Mouse (Mus musculus): Measurements from ENCODE around the gene Cpz. TPM values are rescaled to one million over a fixed set of nuclear protein-coding genes. Genes with fewer than 3 reads are reported as not detected.

Gene Cpz
- polyA plus RNA-seq, 1 experiment from 2014 or later, result 13.6 TPM

DNA sequence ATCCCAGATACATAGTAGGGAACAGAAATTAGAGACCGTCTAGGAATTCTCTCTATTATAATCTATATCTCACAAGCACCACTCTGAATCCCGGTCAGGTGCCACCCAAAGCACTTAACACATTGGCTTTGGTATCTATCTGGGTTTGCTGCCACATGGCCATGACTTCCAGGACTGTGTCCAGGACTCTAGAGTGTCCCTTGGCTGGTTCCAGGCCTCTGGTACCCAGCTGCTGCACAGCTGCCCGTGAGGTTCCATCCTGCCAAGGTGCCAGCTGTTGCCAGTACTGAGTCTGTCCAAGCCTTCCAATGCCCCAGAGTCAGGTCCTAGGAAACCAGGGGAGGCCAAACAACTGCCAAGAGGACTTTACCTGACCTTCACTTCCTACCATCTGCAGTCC is 12.5 kb upstream of the Cpz start:
- H3K9ac ChIP-seq (ENCODE audit: low read depth, low read length), result no peak overlapping the region
- H3K4me2 ChIP-seq (ENCODE audit: low read depth, low read length), result no peak overlapping the region
- H3K27me3 ChIP-seq (replicated peaks; ENCODE audit: control insufficient read depth, insufficient read depth, low read length), result no peaks in the 10 kb centered on the region
- no peak for ATAC-seq
- WGBS, result 82% methylated on average over 3 of the region's 3 CpGs
- peaks cover 6% of the 10 kb centered on the region; the same call in 1 of the 2 replicates for H3K4me1 ChIP-seq (ENCODE audit: control insufficient read depth, insufficient read depth, low read length)
- H3K4me3 ChIP-seq (ENCODE audit: low read length), result no peak overlapping the region
- H3K9me3 ChIP-seq (ENCODE audit: control insufficient read depth, low read length), result no peaks in the 10 kb centered on the region
- no peaks in the 10 kb centered on the region for H3K36me3 ChIP-seq (ENCODE audit: control insufficient read depth, insufficient read depth, low read length)
- no peak overlapping the region for H3K27ac ChIP-seq (ENCODE audit: low read length)

DNA sequence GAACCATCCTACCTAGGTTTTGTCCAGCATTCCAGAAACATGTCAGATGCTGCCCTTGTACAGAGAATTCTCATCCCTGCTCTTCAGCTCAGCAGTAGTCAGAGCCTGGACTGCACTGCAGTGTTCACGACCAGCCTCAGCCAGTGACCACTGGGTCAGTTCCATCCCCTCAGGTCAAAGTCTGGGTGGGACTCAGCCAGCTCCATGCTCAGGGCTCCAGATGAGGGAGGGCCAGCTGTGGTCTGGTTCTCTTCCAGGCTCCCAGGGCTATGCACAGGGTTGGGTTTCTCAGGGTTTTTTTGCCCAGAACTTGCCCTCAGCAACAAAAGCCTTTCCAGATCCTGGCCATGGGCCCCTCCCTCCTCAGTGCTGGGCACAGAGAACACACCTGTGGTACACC is 12.0 kb upstream of the Cpz start:
- H3K27ac ChIP-seq (ENCODE audit: low read length), result no peak overlapping the region
- no peaks in the 10 kb centered on the region for H3K27me3 ChIP-seq (replicated peaks; ENCODE audit: control insufficient read depth, insufficient read depth, low read length)
- H3K9ac ChIP-seq (ENCODE audit: low read depth, low read length), result no peak overlapping the region
- H3K36me3 ChIP-seq (ENCODE audit: control insufficient read depth, insufficient read depth, low read length), result no peaks in the 10 kb centered on the region
- H3K4me1 ChIP-seq (ENCODE audit: control insufficient read depth, insufficient read depth, low read length), result peaks cover 6% of the 10 kb centered on the region; the same call in 1 of the 2 replicates
- no peak overlapping the region for H3K4me3 ChIP-seq (ENCODE audit: low read length)
- no peak overlapping the region for H3K4me2 ChIP-seq (ENCODE audit: low read depth, low read length)
- ATAC-seq, result no peak
- WGBS, result 65% methylated on average over 1 of the region's 1 CpGs
- no peaks in the 10 kb centered on the region for H3K9me3 ChIP-seq (ENCODE audit: control insufficient read depth, low read length)

DNA sequence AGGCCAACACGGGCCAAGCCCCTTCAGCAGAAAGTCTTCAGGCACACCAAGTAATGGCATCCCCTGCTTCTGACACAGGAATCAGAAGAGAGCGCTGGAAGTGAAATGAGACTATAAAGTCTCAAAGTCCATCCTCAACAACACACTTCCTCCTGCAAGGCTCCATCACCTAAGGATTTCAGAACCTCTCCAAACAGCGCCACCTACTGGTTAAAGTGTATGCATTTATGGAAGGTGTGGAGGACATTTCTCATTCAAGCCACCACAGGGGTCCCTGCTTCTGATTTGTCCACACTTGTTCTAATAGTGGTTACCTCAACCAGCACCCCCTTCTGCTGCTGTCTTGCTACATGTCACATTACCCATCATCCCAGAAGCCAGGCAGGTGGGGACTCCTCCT is 10.8 kb upstream of the Cpz start:
- no peak for ATAC-seq
- no peak overlapping the region for H3K4me3 ChIP-seq (ENCODE audit: low read length)
- H3K36me3 ChIP-seq (ENCODE audit: control insufficient read depth, insufficient read depth, low read length), result no peaks in the 10 kb centered on the region
- H3K9me3 ChIP-seq (ENCODE audit: control insufficient read depth, low read length), result no peaks in the 10 kb centered on the region
- no peak overlapping the region for H3K27ac ChIP-seq (ENCODE audit: low read length)
- H3K9ac ChIP-seq (ENCODE audit: low read depth, low read length), result no peak overlapping the region
- 65% methylated on average over 3 of the region's 3 CpGs for WGBS
- H3K4me2 ChIP-seq (ENCODE audit: low read depth, low read length), result no peak overlapping the region
- peaks cover 5% of the 10 kb centered on the region; the same call in 1 of the 2 replicates for H3K4me1 ChIP-seq (ENCODE audit: control insufficient read depth, insufficient read depth, low read length)
- no peaks in the 10 kb centered on the region for H3K27me3 ChIP-seq (replicated peaks; ENCODE audit: control insufficient read depth, insufficient read depth, low read length)

DNA sequence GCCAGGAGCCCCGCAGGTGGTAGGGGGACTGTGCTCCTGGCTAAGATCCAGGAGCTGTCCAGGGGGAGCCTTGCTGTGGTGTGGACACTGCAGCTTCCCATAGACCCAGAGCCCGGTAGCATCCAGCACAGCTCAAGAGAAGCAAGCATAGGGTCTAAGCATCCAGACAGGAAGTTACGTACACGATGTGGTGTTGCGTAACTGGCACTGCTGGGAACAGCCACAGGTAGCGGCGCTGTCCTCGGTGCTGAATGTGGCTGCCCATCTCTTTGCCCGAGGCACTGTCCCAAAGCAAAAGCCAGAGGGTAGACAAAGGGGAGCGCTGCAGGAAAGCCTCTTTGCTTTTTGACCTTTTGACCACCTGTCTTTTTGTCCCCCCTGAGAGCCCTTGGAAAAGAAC is 6.1 kb upstream of the Cpz start:
- Histone ChIP-seq H3K9ac (ENCODE audit: low read depth, low read length) (no peak overlapping the region), H3K4me3 (ENCODE audit: low read length) (no peak overlapping the region), H3K27me3 (replicated peaks; ENCODE audit: control insufficient read depth, insufficient read depth, low read length) (no peaks in the 10 kb centered on the region), H3K27ac (ENCODE audit: low read length) (no peak overlapping the region), H3K9me3 (ENCODE audit: control insufficient read depth, low read length) (no peaks in the 10 kb centered on the region), H3K4me1 (ENCODE audit: control insufficient read depth, insufficient read depth, low read length) (no peaks in the 10 kb centered on the region), H3K4me2 (ENCODE audit: low read depth, low read length) (no peak overlapping the region), H3K36me3 (ENCODE audit: control insufficient read depth, insufficient read depth, low read length) (no peaks in the 10 kb centered on the region)
- whole genome bisulfite sequencing, result 13% methylated on average over 10 of the region's 10 CpGs
- ATAC-seq, result no peak

DNA sequence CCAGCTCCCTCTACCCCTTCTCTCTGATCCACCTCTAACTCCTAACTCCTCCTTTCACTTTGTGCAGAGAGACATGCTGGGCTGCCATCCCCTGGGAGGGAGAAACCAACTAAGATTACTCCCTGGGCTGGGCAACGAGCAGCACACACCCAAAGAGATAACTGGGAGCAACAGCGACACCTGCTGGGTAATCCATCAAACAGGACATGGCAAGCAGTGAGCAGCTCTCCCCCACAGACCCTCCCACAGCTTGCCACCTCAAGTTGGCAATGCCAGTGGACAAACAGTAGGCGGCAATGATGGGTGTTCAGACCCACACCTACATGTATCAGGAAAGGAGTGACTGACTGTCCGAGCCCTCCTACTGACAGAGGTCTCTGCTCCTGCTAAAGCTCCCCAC is 4.9 kb upstream of the Cpz start:
- ATAC-seq, result no peak; the same call in 1 of the 2 replicates
- Histone ChIP-seq H3K4me3 (ENCODE audit: low read length) (no peak overlapping the region), H3K36me3 (ENCODE audit: control insufficient read depth, insufficient read depth, low read length) (no peaks in the 10 kb centered on the region), H3K4me1 (ENCODE audit: control insufficient read depth, insufficient read depth, low read length) (no peaks in the 10 kb centered on the region), H3K27ac (ENCODE audit: low read length) (no peak overlapping the region), H3K27me3 (replicated peaks; ENCODE audit: control insufficient read depth, insufficient read depth, low read length) (0 out of 2 replicates have a peak, but pooled peaks cover 8% of the 10 kb centered on the region), H3K9ac (ENCODE audit: low read depth, low read length) (no peak overlapping the region), H3K4me2 (ENCODE audit: low read depth, low read length) (no peak overlapping the region), H3K9me3 (ENCODE audit: control insufficient read depth, low read length) (no peaks in the 10 kb centered on the region)
- WGBS, result 13% methylated on average over 4 of the region's 4 CpGs

DNA sequence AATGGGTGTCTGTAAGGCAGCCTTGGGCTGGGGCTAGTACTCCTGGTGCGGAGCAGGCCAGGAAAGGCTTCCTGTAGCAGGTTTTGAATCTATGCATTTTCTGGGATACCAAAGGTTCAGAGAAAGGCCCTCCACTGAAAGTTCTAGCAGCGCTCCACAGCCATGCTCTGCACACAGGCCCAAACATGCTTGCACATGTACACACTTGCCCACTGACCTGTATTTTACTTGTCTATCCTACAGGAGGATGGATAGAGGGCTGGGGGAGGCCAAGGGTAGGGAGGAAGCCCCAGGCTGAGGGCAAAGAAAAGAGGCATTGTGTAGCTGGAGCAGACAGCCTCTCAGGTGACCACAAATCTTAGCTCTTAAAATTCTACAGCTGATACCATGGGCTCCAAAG is 1.1 kb downstream of the Cpz start:
- 84% methylated on average over 2 of the region's 2 CpGs for WGBS
- Histone ChIP-seq H3K4me3 (ENCODE audit: low read length) (no peak overlapping the region; the same call in 1 of the 2 replicates), H3K4me1 (ENCODE audit: control insufficient read depth, insufficient read depth, low read length) (no peaks in the 10 kb centered on the region), H3K27me3 (replicated peaks; ENCODE audit: control insufficient read depth, insufficient read depth, low read length) (peaks cover 18% of the 10 kb centered on the region), H3K9me3 (ENCODE audit: control insufficient read depth, low read length) (no peaks in the 10 kb centered on the region), H3K4me2 (ENCODE audit: low read depth, low read length) (peak overlapping the region; percentile 55; the same call in 1 of the 2 replicates), H3K9ac (ENCODE audit: low read depth, low read length) (peak overlapping the region; percentile 63; the same call in 1 of the 2 replicates), H3K27ac (ENCODE audit: low read length) (no peak overlapping the region), H3K36me3 (ENCODE audit: control insufficient read depth, insufficient read depth, low read length) (no peaks in the 10 kb centered on the region)
- ATAC-seq, result no peak

DNA sequence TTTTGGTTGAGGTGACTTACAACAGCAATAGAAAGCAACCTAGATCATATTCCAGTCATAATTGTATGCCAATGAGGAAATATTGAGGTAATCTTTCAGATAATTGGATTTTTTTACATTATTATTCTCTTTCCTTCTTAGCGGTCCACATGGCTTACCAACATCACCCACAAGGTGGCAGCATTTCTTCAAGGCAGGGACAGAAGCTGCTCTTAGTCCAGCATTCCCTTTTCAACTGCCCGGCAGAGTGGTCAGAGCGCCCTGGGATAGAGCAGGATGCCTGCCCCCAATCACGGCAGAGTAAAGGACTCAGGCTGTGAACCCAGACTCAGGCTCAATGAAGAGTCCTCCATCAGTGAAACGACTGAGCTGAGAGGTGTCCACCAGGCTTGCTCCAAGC is 1.8 kb downstream of the Cpz start:
- Histone ChIP-seq H3K27me3 (replicated peaks; ENCODE audit: control insufficient read depth, insufficient read depth, low read length) (peaks cover 18% of the 10 kb centered on the region), H3K9me3 (ENCODE audit: control insufficient read depth, low read length) (no peaks in the 10 kb centered on the region), H3K36me3 (ENCODE audit: control insufficient read depth, insufficient read depth, low read length) (no peaks in the 10 kb centered on the region), H3K4me2 (ENCODE audit: low read depth, low read length) (no peak overlapping the region), H3K4me1 (ENCODE audit: control insufficient read depth, insufficient read depth, low read length) (no peaks in the 10 kb centered on the region), H3K27ac (ENCODE audit: low read length) (no peak overlapping the region), H3K9ac (ENCODE audit: low read depth, low read length) (no peak overlapping the region), H3K4me3 (ENCODE audit: low read length) (no peak overlapping the region)
- 3% methylated on average over 5 of the region's 5 CpGs for WGBS
- ATAC-seq, result no peak

DNA sequence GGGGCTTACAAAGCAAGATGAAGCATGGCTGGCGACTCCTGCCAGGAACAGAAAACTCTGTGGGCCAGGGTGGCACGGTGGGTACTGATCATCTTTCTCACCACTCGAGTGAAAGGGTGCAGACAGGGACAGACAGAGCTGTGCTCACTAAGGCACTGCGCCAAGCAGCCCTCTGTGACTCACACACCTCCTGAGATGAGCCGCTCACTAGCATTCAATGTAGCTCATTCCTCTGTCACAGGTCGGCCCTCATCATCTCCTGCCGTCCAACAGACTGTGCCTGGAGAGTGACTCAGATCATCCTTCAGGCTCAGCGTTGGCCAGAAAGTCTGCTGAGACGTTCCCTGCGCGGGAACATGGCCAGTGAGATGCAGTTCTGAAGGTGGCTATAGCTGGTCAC is 8.7 kb downstream of the Cpz start:
- Histone ChIP-seq H3K4me3 (ENCODE audit: low read length) (no peak overlapping the region), H3K36me3 (ENCODE audit: control insufficient read depth, insufficient read depth, low read length) (no peaks in the 10 kb centered on the region), H3K9me3 (ENCODE audit: control insufficient read depth, low read length) (no peaks in the 10 kb centered on the region), H3K27me3 (replicated peaks; ENCODE audit: control insufficient read depth, insufficient read depth, low read length) (no peaks in the 10 kb centered on the region), H3K4me1 (ENCODE audit: control insufficient read depth, insufficient read depth, low read length) (no peaks in the 10 kb centered on the region), H3K9ac (ENCODE audit: low read depth, low read length) (no peak overlapping the region), H3K4me2 (ENCODE audit: low read depth, low read length) (no peak overlapping the region), H3K27ac (ENCODE audit: low read length) (no peak overlapping the region)
- ATAC-seq, result no peak
- WGBS, result 82% methylated on average over 11 of the region's 11 CpGs

DNA sequence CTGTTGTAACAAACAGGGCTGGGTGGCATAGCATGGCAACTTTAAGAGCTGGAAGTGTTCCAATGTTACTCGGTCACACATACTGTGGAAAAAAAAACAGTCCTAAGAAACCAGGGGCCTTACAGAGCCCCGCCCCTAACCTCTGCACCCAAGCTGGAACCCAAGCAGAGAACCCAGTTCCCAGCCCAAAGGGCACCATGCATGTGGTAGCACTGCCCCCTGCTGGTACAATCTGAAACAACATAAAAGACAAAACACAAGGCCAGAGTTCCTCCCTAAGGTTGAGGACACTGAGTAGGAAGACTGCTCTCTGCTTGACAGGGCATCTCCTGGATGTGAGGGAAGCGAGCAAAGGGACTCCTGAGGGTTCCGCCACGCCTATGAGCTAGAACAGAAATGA is 14.9 kb downstream of the Cpz start:
- Histone ChIP-seq H3K27ac (ENCODE audit: low read length) (no peak overlapping the region), H3K9ac (ENCODE audit: low read depth, low read length) (no peak overlapping the region), H3K4me3 (ENCODE audit: low read length) (no peak overlapping the region), H3K27me3 (replicated peaks; ENCODE audit: control insufficient read depth, insufficient read depth, low read length) (peaks cover 4% of the 10 kb centered on the region; the same call in 1 of the 2 replicates), H3K36me3 (ENCODE audit: control insufficient read depth, insufficient read depth, low read length) (no peaks in the 10 kb centered on the region), H3K4me1 (ENCODE audit: control insufficient read depth, insufficient read depth, low read length) (no peaks in the 10 kb centered on the region), H3K9me3 (ENCODE audit: control insufficient read depth, low read length) (no peaks in the 10 kb centered on the region), H3K4me2 (ENCODE audit: low read depth, low read length) (no peak overlapping the region)
- 14% methylated on average over 5 of the region's 5 CpGs for WGBS
- ATAC-seq, result no peak

DNA sequence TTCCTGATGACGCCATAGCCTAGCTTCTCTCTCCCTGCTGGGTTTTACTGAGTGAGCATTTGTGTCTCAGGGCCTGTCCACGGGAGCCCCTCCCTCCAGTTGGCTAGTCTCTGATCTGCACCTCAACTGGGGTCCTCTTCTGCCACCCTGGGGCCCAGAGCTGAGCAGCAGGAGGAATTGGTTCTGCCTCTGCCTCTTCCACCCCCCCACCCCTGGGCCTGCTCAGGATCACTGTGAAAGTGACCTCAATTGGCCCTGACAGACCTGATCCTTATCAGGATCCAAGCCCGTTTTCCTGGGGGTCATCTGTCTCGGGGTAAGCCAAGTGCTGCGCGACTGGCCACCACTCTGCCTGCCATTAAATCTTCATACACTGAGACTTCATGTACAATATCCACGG is 20.5 kb downstream of the Cpz start:
- Histone ChIP-seq H3K9ac (ENCODE audit: low read depth, low read length) (no peak overlapping the region), H3K27ac (ENCODE audit: low read length) (no peak overlapping the region), H3K4me1 (ENCODE audit: control insufficient read depth, insufficient read depth, low read length) (no peaks in the 10 kb centered on the region), H3K4me3 (ENCODE audit: low read length) (no peak overlapping the region), H3K4me2 (ENCODE audit: low read depth, low read length) (no peak overlapping the region), H3K9me3 (ENCODE audit: control insufficient read depth, low read length) (no peaks in the 10 kb centered on the region), H3K27me3 (replicated peaks; ENCODE audit: control insufficient read depth, insufficient read depth, low read length) (peaks cover 4% of the 10 kb centered on the region; the same call in 1 of the 2 replicates), H3K36me3 (ENCODE audit: control insufficient read depth, insufficient read depth, low read length) (no peaks in the 10 kb centered on the region)
- 46% methylated on average over 7 of the region's 7 CpGs for WGBS
- no peak for ATAC-seq
